Mouse (Mus musculus): Measurements from ENCODE around the gene Tmem102. TPM values are rescaled to one million over a fixed set of nuclear protein-coding genes. Genes with fewer than 3 reads are reported as not detected.

Tmem102 gene
- total and polyA plus RNA-seq, 3 experiments: not detected

DNA sequence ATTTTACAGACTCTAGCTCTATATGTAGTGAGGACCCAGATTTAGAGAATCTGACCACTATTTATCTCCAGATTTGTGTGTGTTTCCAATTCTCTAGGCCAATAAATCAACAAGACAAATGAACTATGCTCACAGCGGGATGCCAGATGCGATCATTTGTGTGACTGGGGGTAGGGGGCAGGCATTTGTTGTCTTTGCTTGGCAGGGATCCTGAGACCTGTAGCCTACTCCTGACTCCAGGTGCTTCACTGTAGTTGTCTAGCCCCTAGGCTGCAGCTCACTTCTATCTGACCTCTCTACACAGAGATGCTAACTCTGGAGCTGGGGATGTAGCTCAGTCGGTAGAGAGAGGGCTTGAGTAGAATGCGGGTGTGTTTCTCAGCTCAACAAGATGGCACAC, 23.6 kb downstream of the Tmem102 start:
- TF ChIP-seq GATA2 (IDR thresholded peaks at IDR 0.05; ENCODE audit: borderline replicate concordance, low read depth, low read length) (no peak), TAL1 (conservative IDR thresholded peaks at IDR 0.05; ENCODE audit: low read depth, low read length) (no peak), POLR2AphosphoS5 (IDR thresholded peaks at IDR 0.05; ENCODE audit: insufficient replicate concordance, low read depth, low read length) (no peak), GATA1 (IDR thresholded peaks at IDR 0.05; ENCODE audit: borderline replicate concordance, low read length) (no peak), CTCF (IDR thresholded peaks at IDR 0.05; ENCODE audit: low read depth, low read length) (no peak)
- ATAC-seq (ENCODE audit: extremely low read depth, insufficient number of reproducible peaks, low FRiP score, poor library complexity, severe bottlenecking) (no peak), DNase-seq (ENCODE audit: low spot score) (no peak)
- Histone ChIP-seq H3K36me3 (replicated peaks) (peaks cover 20% of the 10 kb centered on the region), H3K4me3 (ENCODE audit: low read depth, low read length) (no peak overlapping the region), H3K27me3 (ENCODE audit: insufficient read depth, low read length) (peaks cover 24% of the 10 kb centered on the region), H3K9me3 (replicated peaks) (no peaks in the 10 kb centered on the region), H3K4me1 (ENCODE audit: insufficient read depth, low read depth, low read length) (peaks cover 23% of the 10 kb centered on the region)

DNA sequence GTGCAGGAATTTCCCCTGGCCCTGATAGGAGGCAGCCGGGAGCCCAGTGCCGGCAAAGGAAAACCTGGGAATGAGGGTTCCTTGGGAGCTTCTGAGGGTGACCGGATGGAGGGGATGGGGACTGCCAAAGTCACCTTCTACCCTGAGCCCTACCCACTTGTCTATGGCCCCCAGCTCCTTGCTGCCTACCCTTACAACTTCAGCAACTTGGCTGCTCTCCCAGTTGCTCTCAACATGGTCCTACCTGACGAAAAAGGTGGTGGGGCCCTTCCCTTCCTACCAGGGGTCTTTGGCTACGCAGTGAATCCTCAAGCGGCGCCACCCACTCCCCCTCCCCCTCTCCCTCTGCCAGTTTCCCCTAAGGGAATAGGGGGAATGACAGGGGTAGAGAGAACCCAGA, 26.4 kb downstream of the Tmem102 start:
- Histone ChIP-seq H3K4me1 (ENCODE audit: insufficient read depth, low read depth, low read length) (peaks cover 8% of the 10 kb centered on the region), H3K36me3 (replicated peaks) (peaks cover 42% of the 10 kb centered on the region), H3K4me3 (ENCODE audit: low read depth, low read length) (no peak overlapping the region), H3K27me3 (ENCODE audit: insufficient read depth, low read length) (peaks cover 28% of the 10 kb centered on the region), H3K9me3 (replicated peaks) (no peaks in the 10 kb centered on the region)
- ATAC-seq (ENCODE audit: extremely low read depth, insufficient number of reproducible peaks, low FRiP score, poor library complexity, severe bottlenecking) (no peak), DNase-seq (ENCODE audit: low spot score) (no peak)
- TF ChIP-seq GATA2 (IDR thresholded peaks at IDR 0.05; ENCODE audit: borderline replicate concordance, low read depth, low read length) (no peak), POLR2AphosphoS5 (IDR thresholded peaks at IDR 0.05; ENCODE audit: insufficient replicate concordance, low read depth, low read length) (no peak), GATA1 (IDR thresholded peaks at IDR 0.05; ENCODE audit: borderline replicate concordance, low read length) (no peak), CTCF (IDR thresholded peaks at IDR 0.05; ENCODE audit: low read depth, low read length) (no peak), TAL1 (conservative IDR thresholded peaks at IDR 0.05; ENCODE audit: low read depth, low read length) (no peak)

DNA sequence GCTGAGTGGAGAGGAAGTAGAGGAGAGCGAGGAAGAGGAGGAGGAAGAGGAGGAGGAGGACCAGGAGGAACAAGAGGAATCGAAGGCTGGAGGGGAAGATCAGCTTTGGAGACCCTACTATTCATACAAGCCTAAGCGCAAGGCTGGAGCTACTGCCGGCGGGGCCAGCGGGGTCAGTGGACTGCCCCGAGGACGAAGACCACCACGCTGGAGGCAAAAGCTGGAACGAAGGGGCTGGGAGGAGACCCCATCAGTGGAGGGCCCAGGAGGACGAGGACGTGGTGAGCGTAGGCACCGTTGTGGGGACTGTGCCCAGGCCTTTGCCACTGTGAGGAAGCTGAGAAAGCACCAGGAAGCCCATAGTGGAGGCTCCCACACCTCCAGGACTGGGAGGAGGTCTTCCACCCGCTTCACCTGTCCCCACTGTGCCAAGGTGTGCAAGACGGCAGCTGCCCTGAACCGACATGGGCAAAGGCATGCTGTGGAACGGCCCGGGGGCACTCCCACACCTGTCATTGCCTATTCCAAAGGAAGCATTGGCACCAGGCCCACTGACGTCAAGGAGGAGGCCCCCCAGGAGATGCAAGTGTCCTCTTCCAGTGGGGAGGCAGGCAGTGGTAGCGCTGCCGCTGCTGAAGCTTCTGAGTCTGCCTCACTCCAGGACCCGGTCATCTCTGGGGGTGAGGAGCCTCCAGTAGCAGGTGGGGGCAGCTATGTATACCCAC, 27.0 kb downstream of the Tmem102 start:
- peaks cover 28% of the 10 kb centered on the region for H3K27me3 ChIP-seq (ENCODE audit: insufficient read depth, low read length)

DNA sequence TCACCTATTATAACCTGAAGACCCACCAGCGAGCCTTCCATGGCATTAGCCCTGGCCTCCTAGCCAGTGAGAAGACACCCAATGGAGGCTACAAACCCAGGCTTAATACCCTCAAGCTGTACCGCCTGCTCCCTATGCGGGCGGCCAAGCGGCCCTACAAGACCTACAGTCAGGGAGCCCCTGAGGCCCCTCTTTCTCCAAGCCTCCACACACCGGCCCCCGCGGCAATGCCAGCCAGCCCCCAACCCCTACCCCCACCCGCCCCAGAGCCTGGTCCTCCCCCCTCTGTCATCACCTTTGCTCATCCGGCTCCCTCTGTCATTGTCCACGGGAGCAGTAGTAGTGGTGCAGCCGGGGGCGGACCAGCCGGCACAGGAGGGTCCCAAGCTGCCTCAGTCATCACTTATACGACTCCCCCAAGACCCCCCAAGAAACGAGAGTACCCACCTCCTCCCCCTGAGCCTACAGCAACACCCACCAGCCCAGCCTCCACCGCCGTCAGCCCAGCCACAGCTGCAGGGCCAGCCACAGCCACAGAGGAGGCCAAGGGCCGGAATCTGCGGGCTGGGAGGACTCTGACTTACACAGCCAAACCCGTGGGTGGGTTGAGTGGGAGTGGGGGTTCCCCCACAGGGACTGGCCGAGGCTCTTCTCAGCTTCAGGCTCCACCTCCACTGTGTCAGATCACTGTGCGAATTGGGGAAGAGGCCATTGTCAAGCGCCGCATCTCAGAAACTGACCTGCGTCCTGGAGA, 27.7 kb downstream of the Tmem102 start:
- no peak for ATAC-seq (ENCODE audit: extremely low read depth, insufficient number of reproducible peaks, low FRiP score, poor library complexity, severe bottlenecking)
- no peak overlapping the region for H3K4me3 ChIP-seq (ENCODE audit: low read depth, low read length)
- peaks cover 28% of the 10 kb centered on the region for H3K27me3 ChIP-seq (ENCODE audit: insufficient read depth, low read length)
- no peak for DNase-seq (ENCODE audit: low spot score)
- no peak for TF ChIP-seq CTCF (IDR thresholded peaks at IDR 0.05; ENCODE audit: low read depth, low read length)
- TF ChIP-seq TAL1 (conservative IDR thresholded peaks at IDR 0.05; ENCODE audit: low read depth, low read length): no peak
- TF ChIP-seq GATA2 (IDR thresholded peaks at IDR 0.05; ENCODE audit: borderline replicate concordance, low read depth, low read length): no peak
- TF ChIP-seq GATA1 (IDR thresholded peaks at IDR 0.05; ENCODE audit: borderline replicate concordance, low read length): no peak
- no peak for TF ChIP-seq POLR2AphosphoS5 (IDR thresholded peaks at IDR 0.05; ENCODE audit: insufficient replicate concordance, low read depth, low read length)
- H3K9me3 ChIP-seq (replicated peaks): no peaks in the 10 kb centered on the region
- peaks cover 8% of the 10 kb centered on the region for H3K4me1 ChIP-seq (ENCODE audit: insufficient read depth, low read depth, low read length)
- peaks cover 50% of the 10 kb centered on the region for H3K36me3 ChIP-seq (replicated peaks)

More for the DNA sequence above, 27.0 kb downstream of the Tmem102 start:
- ATAC-seq (ENCODE audit: extremely low read depth, insufficient number of reproducible peaks, low FRiP score, poor library complexity, severe bottlenecking) (no peak), DNase-seq (ENCODE audit: low spot score) (no peak)
- Histone ChIP-seq H3K4me3 (ENCODE audit: low read depth, low read length) (no peak overlapping the region), H3K36me3 (replicated peaks) (peaks cover 43% of the 10 kb centered on the region), H3K4me1 (ENCODE audit: insufficient read depth, low read depth, low read length) (peaks cover 7% of the 10 kb centered on the region), H3K9me3 (replicated peaks) (no peaks in the 10 kb centered on the region)
- TF ChIP-seq POLR2AphosphoS5 (IDR thresholded peaks at IDR 0.05; ENCODE audit: insufficient replicate concordance, low read depth, low read length): no peak
- no peak for TF ChIP-seq TAL1 (conservative IDR thresholded peaks at IDR 0.05; ENCODE audit: low read depth, low read length)
- no peak for TF ChIP-seq CTCF (IDR thresholded peaks at IDR 0.05; ENCODE audit: low read depth, low read length)
- TF ChIP-seq GATA1 (IDR thresholded peaks at IDR 0.05; ENCODE audit: borderline replicate concordance, low read length): no peak
- TF ChIP-seq GATA2 (IDR thresholded peaks at IDR 0.05; ENCODE audit: borderline replicate concordance, low read depth, low read length): no peak

DNA sequence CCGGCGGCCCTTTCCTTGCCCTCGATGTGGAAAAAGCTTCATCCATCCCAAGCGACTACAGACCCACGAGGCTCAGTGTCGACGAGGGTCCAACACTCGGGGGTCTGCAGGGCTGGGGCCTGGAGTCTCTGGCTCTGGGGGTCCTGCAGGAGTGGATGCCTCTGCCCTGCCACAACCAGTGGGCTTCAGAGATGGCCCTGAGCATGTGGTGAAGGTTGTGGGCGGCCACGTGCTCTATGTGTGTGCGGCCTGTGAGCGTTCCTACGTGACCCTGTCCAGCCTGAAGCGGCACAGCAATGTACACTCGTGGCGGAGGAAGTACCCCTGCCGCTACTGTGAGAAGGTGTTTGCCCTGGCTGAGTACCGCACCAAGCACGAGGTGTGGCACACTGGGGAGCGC, 28.9 kb downstream of the Tmem102 start:
- TF ChIP-seq CTCF (IDR thresholded peaks at IDR 0.05; ENCODE audit: low read depth, low read length) (no peak), GATA2 (IDR thresholded peaks at IDR 0.05; ENCODE audit: borderline replicate concordance, low read depth, low read length) (no peak)
- ATAC-seq (ENCODE audit: extremely low read depth, insufficient number of reproducible peaks, low FRiP score, poor library complexity, severe bottlenecking) (no peak), DNase-seq (ENCODE audit: low spot score) (no peak)
- Histone ChIP-seq H3K4me1 (ENCODE audit: insufficient read depth, low read depth, low read length) (peaks cover 8% of the 10 kb centered on the region), H3K36me3 (replicated peaks) (peaks cover 53% of the 10 kb centered on the region), H3K4me3 (ENCODE audit: low read depth, low read length) (no peak overlapping the region), H3K9me3 (replicated peaks) (no peaks in the 10 kb centered on the region), H3K27me3 (ENCODE audit: insufficient read depth, low read length) (peaks cover 20% of the 10 kb centered on the region)

DNA sequence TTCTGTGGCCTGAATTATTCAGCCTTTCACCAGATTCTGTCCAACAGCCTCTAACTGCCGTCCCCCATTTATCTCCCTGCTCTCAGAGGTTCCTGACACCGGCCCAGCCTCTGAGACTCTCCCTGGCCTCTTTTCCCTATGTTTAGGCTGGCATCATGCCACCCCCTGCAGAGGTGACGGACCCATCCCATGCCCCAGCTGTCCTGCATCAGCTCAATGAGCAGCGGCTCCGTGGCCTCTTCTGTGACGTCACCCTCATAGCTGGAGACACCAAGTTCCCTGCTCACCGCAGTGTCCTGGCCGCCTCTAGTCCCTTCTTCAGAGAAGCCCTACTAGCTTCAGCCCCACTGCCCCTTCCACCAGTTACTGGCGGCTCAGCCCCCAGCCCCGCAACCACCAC, 29.7 kb downstream of the Tmem102 start:
- H3K9me3 ChIP-seq (replicated peaks): no peaks in the 10 kb centered on the region
- no peak for DNase-seq (ENCODE audit: low spot score)
- peaks cover 18% of the 10 kb centered on the region for H3K27me3 ChIP-seq (ENCODE audit: insufficient read depth, low read length)
- H3K4me1 ChIP-seq (ENCODE audit: insufficient read depth, low read depth, low read length): peaks cover 8% of the 10 kb centered on the region
- H3K36me3 ChIP-seq (replicated peaks): peaks cover 55% of the 10 kb centered on the region
- TF ChIP-seq POLR2AphosphoS5 (IDR thresholded peaks at IDR 0.05; ENCODE audit: insufficient replicate concordance, low read depth, low read length) (no peak), CTCF (IDR thresholded peaks at IDR 0.05; ENCODE audit: low read depth, low read length) (no peak), GATA1 (IDR thresholded peaks at IDR 0.05; ENCODE audit: borderline replicate concordance, low read length) (no peak), TAL1 (conservative IDR thresholded peaks at IDR 0.05; ENCODE audit: low read depth, low read length) (no peak), GATA2 (IDR thresholded peaks at IDR 0.05; ENCODE audit: borderline replicate concordance, low read depth, low read length) (no peak)
- H3K4me3 ChIP-seq (ENCODE audit: low read depth, low read length): no peak overlapping the region
- no peak for ATAC-seq (ENCODE audit: extremely low read depth, insufficient number of reproducible peaks, low FRiP score, poor library complexity, severe bottlenecking)
